Mouse (Mus musculus) cerebellum, adult 2 months (tissue): ENCODE data around the gene Tekt2.

Experiments
- CTCF ChIP-seq: fragments of 200-500 bp; IDR thresholded peaks from 2 replicates; pipeline ENCODE4 v1.5.1; 2011; ENCODE audit warnings: low read depth, mild to moderate bottlenecking, control low read depth, low read length, moderate library complexity, borderline replicate concordance; ENCODE audit not compliant: insufficient read depth
- POLR2A ChIP-seq: fragments of 200-500 bp; IDR thresholded peaks from 2 replicates; pipeline ENCODE4 v1.6.1; 2011; ENCODE audit warnings: low read length, control low read depth, borderline replicate concordance; ENCODE audit not compliant: insufficient read depth

DNA sequence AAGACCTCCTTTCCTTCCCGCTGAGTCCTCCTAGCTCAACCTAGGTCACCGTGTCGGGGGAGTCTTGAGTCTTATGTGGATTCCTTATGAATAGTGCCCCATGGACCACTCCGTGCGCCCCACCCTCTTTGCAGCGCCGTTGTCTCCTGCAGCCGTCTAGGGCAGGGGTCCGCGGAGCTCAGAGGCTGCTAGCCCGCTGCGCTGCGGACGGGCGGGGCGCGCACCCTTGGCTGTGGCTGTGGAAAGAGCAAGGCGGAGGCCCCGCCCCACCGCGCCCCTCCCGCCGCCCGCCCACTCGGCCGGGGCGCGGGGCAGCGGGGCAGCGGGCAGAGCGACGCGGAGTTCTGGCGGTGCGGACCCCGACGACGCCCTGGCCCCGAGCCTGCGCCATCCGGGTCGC lies 39.0 kb downstream of the Tekt2 start, which contains the start of gene Col8a2:
- no peak for TF ChIP-seq CTCF
- no peak for TF ChIP-seq POLR2A
